Mouse (Mus musculus) spleen, adult 2 months (tissue): ENCODE measurements around the gene Cep350.
"Not testable (repeated sequence)": the region's sequence is repeated elsewhere in the genome, so short reads cannot be mapped to it uniquely, and the experiment has no call there.

Source experiments
- CTCF ChIP-seq: fragments of 200-500 bp; IDR thresholded peaks from 2 replicates; pipeline ENCODE4 v1.5.1; 2011; ENCODE audit warnings: mild to moderate bottlenecking, inconsistent platforms; ENCODE audit not compliant: insufficient read depth, insufficient read length, insufficient replicate concordance; ENCODE audit errors: extremely low read depth
- POLR2A ChIP-seq: fragments of 200-500 bp; IDR thresholded peaks from 2 replicates; pipeline ENCODE4 v1.6.1; 2011; ENCODE audit warnings: low read depth, low read length, inconsistent platforms

- TF ChIP-seq CTCF, POLR2A: not testable (repeated sequence)
Observed at GRCm38 (mm10) chr1:155882646-155883231, 90.3 kb downstream of the Cep350 start.
